Mouse (Mus musculus) liver, adult 2 months (tissue): ENCODE results near the gene Zfp446.

Experiments used
- CTCF ChIP-seq: fragments of 200-500 bp; IDR thresholded peaks from 2 replicates; pipeline ENCODE4 v1.5.1; 2011; ENCODE audit warnings: low read depth, low read length, control low read depth
- POLR2A ChIP-seq: fragments of 200-500 bp; IDR thresholded peaks from 2 replicates; pipeline ENCODE4 v1.6.1; 2011; ENCODE audit warnings: low read length, control low read depth; ENCODE audit not compliant: insufficient read depth; ENCODE audit errors: extremely low read depth

DNA sequence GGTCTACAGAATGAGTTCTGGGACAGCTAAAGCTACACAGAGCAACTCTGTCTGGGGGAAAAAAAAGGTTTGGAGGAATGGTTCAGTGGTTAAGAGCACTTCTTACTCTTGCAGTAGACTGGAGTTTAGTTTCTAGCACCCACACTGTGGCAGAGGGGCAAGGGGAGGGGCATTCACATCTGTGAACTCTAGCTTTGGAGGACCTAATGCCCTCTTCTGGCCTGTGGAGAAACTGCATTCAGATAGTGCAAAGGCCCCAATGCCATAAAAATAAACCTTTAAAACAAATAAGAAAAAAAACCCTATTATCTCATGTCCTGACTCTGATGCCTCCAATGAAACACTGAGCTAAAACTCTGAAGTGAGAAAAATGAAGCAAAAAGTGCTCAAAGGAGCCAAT lies 34.2 kb upstream of the Zfp446 start:
- TF ChIP-seq CTCF (peak; percentile 39), POLR2A (no peak)
